Mouse (Mus musculus) gastrocnemius, postnatal 4 days (tissue): ENCODE results near the gene Rpl13. TPM values are rescaled to one million over a fixed set of nuclear protein-coding genes. Genes with fewer than 3 reads are reported as not detected.

ENCODE experiments used
- DNase-seq, 2 experiments: peaks; one replicate each; pipeline ENCODE4 v3.0.0; 2021 to 2022; ENCODE audit warnings: low spot score in 2 of 2, mixed read lengths in 2 of 2
- microRNA-seq: library from miRNA; unstranded; fragments of <30 nt; microRNA quantifications from one replicate; pipeline ENCODE4 v1.2.0, GENCODE M21; 2021
- total RNA-seq, 2 experiments: library from RNA; stranded (reverse); gene quantifications; 2 replicates each; pipeline ENCODE4 v1.2.3; 2021

Rpl13 gene
- total RNA-seq, 2 experiments from 2014 or later: 798 to 871 TPM

GRCm38 (mm10) chr8:123145279-123145678 lies 43.1 kb downstream of the Rpl13 start:
- DNase-seq: peak in 1 of 2 experiments; percentile 75

DNA sequence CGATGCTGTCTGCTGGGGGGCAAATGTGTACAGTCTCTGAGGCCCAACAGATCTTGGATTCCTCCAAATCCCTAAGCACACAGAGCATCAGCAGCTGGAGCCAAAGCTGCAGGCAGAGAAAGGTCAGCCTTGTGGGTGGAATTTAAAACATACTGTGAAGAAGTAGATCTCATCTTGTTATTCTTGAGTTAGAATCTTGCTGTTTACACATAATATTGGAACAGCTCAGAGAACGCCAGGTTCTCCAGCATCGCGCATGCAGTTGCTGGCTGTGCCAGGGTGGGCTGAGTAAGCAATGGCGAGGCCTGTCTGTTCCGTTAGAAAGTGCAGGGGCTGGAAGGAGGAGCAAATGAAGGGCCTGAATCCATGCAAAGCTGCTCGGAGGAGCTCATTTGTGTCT lies 44.2 kb downstream of the Rpl13 start:
- DNase-seq: no peak

DNA sequence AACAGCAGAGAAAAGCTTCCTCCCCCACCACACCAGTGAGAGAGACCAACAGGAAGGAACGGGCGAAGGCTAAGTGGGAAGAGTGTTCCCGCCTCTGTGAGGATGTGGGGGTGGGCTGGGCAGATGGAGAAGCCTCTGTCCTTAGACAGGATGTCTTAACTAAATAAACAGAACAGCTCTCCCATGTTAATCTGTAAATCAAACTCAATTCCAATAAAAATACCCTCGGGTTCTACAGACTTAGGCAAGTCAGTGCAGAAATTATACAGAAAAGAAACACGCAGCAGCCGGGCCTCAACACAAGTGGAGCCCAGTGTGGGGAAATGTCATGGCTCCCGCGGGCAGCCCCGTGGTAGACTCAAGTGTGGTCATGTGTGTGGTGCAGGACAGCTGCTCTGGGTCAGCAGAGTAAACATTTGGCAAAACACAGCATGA lies 48.6 kb downstream of the Rpl13 start:
- no peak for DNase-seq

Small RNAs within 50 kb of the gene (microRNA-seq; reads per million reads assigned to microRNA genes)
- gene Mir7079 (0.63 reads per million), gene Mir7080 (not detected)

Other genes with a start within 250 kb of the Rpl13 start
- 10 to 100 TPM; 81.1 to 92.9 TPM for gene Ankrd11, start 60.1 kb upstream of the Rpl13 start, total RNA-seq
- gene Spg7, start 39.4 kb upstream of the Rpl13 start, total RNA-seq: 10 to 100 TPM; 61.0 to 63.2 TPM
- 1 to 10 TPM in 1 of 2 experiments, under 1 TPM in 1; 0.80 to 2.4 TPM for gene Cpne7, start 15.0 kb downstream of the Rpl13 start, total RNA-seq
- gene Sult5a1, start 56.0 kb downstream of the Rpl13 start, total RNA-seq: 10 to 100 TPM; 10.2 to 10.8 TPM
- gene Dpep1, start 83.9 kb downstream of the Rpl13 start, total RNA-seq: 1 to 10 TPM; 4.7 to 9.6 TPM
- gene Chmp1a, start 110.4 kb downstream of the Rpl13 start, total RNA-seq: 10 to 100 TPM; 48.1 to 68.1 TPM
- 1 to 10 TPM; 1.2 TPM for gene Spata33, start 110.5 kb downstream of the Rpl13 start, total RNA-seq
- 10 to 100 TPM; 26.7 to 27.4 TPM for gene Cdk10, start 122.5 kb downstream of the Rpl13 start, total RNA-seq
- 1 to 10 TPM; 2.3 to 2.4 TPM for gene Spata2l, start 133.9 kb downstream of the Rpl13 start, total RNA-seq
- 10 to 100 TPM; 14.9 to 17.5 TPM for gene Zfp276, start 151.8 kb downstream of the Rpl13 start, total RNA-seq
- 10 to 100 TPM; 18.6 to 19.6 TPM for gene Vps9d1, start 152.0 kb downstream of the Rpl13 start, total RNA-seq
- 10 to 100 TPM in 1 of 2 experiments, 1 to 10 TPM in 1; 9.5 to 12.1 TPM for gene Fanca, start 216.2 kb downstream of the Rpl13 start, total RNA-seq
- gene Spire2, start 230.4 kb downstream of the Rpl13 start, total RNA-seq: 1 to 10 TPM in 1 of 2 experiments, under 1 TPM in 1; 0.70 to 1.3 TPM